Mouse (Mus musculus): Measurements from ENCODE around the gene Marf1.
"Not testable (repeated sequence)": the region's sequence is repeated elsewhere in the genome, so short reads cannot be mapped to it uniquely, and the experiment has no call there.

The Marf1 gene

DNA sequence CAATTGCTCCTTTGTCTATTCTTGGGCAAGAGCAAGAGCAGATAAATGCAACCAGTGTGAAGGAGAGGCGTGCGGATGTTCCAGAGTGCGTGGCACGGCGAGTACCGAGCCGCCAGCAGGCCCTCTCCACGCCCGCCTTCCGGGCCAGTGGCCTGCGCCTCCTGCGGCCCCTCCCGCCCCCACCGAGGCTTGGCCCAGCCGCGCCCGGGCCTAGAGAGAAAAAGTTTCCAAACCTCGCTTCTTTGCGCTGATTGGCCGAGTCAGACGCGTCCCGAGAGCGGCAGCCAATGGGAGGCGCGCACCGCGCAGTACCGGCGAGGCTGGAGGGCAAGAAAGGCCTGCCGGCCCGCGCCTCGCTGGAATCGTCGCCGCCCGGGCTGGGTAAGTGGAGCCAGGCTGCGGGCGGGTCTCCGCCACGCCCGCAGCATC is at the start of gene Marf1, which contains the start of gene Nde1:
Marf1 (minus strand) TSS at position 364 of the 429 bp plus-strand sequence.
Nde1 (plus strand) TSS at position 288 of the 429 bp plus-strand sequence.
- peak; percentile 68 for DNase-seq (ENCODE audit: extremely low spot score, low read depth, low spot score)

DNA sequence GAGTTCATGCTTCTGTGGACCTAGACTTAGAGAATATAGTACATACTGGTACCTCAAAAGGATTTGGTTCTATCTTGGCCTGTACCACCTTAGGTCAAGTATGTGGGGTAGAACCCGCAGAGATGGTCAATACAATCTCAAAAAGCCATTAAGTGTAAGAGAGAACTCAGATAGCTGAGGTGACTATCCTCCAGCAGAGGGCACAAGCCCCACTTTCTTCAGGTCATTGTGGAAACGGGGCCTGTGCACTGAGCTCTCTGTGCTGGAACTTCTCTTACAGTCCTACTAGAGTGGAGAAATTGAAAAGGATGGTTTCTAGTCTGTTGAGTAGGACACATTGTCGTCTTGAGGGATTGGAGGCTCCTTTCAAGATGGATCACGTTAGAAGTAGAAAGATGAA is 35.6 kb upstream of the Marf1 start:
- DNase-seq (ENCODE audit: extremely low spot score, low read depth, low spot score) = no peak

DNA sequence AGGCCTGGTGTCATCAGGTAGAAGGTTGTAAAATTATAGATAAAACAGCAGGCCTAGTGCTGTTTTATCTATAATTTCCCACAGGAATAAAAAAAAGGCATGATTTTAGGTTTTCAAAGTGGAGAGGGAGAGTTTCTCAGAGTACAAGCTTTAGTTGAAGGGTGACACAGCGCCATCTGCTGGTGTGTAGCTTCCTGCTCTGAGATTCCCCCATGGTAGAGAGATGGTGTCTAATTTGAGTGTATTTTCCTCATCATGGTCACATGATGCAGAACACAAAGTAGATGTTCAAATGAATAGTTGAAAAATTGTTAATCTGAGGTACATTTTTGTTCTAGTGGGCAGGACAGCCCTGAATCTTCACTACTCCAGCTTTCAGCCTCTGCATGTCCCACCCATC is 32.3 kb upstream of the Marf1 start:
- peak; percentile 5 for DNase-seq (ENCODE audit: extremely low spot score, low read depth, low spot score)

DNA sequence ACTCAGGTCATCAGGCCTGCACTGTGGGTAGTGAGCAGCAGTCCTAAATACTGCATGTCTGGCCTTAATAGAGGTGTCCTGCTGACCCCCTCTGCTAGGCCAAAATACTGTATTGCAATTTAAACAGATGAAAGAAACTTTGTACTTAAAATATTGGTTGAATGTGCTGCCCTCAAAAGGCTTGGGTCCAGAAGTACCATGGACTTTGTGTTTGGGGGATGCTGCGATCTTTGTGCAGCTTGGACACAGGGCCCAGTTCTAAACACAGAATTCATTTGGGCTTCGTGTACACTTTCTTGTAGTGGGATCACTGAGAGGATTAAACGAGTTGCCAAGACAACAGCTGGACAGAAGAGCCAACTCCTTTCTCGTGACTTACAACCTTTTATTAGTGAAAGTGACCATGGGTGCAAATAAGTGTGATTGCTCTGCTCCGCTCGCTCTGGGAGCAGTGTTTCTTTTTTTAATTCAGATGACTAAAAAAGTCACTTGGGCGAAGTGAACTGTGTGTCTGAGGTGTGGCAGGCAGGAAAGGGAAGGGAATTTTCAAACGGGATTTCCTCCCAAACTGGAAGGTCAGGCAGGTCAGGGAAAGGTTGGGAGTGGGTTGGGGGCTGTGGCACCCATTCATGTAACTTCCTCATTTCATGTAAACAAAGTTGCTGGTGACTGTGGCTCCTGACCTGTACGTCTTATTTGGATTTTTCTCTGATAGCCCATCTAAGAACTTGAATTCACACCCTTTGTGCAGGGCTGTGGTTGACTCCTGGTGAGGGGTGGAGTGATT is 31.2 kb upstream of the Marf1 start:
- DNase-seq (ENCODE audit: extremely low spot score, low read depth, low spot score) = no peak

DNA sequence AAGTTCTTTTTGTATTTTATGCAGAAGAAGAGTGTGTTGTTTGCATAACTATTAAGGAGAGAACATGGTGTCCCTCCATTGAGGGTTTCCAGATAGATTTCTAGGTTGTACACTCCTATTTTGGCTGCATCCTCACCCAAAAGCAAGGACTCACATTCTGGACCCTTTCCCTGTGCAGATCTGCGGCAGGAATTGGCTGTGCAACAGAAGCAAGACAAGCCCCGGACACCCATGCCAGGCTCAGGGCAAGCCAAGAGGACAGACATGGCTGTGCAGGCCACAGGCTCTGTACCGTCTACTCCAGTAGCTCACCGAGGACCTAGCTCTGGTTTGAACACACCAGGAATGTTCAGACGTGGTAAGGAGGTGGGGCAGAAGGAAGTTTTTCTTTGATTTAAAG is 22.4 kb upstream of the Marf1 start:
- no peak for DNase-seq (ENCODE audit: extremely low spot score, low read depth, low spot score)

- no peak for DNase-seq (ENCODE audit: extremely low spot score, low read depth, low spot score)
Observed at GRCm38 (mm10) chr16:14183856-14184255, 20.7 kb upstream of the Marf1 start.

- no peak for DNase-seq (ENCODE audit: extremely low spot score, low read depth, low spot score)
Observed at GRCm38 (mm10) chr16:14182360-14182759, 19.2 kb upstream of the Marf1 start.

DNA sequence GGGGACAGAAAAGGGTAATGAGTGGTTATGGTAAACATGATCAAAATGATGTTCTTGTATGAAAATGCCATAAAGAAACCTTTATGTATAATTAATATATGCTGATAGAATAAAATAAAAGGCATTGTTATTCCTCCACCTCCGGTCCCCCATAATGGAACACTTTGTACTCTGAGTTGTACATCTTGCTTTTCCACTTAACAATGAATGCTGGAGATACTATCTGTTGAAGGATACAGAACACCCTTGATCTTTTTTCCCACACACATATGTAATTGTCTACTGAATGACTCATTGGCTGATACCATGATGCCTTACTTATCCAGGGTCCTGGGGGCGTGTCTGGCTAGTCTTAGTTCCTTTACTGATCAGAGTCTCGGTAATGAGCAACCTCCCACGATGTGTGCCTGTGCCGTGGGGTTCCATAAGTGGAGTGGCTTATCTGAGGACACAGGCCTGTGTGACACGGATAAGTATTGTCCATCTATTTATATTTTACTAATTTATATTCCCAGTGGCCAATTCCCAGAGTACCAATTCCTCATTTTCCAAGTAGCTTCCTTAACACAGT is 17.1 kb upstream of the Marf1 start:
- no peak for DNase-seq (ENCODE audit: extremely low spot score, low read depth, low spot score)

DNA sequence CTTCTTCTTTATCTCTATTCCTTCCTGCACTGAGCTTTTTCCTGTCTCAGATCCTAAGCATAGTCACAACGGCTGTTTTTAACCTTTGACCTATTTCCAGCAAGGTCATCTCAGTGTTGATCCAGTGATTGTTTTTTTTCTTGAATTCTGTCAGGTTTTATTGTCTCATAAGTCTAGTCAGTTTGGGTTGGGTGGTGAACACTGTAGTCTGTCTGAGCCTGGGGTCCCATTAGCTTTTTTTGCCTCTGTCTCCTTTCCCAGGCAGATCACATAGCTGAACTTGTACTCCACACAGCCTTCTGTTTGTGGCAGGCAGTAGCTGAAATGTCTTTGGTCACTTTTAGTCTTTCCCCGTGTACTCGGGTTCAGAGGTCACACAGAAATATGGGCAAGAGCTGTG is 14.9 kb upstream of the Marf1 start:
- DNase-seq (ENCODE audit: extremely low spot score, low read depth, low spot score) = no peak

- no peak for DNase-seq (ENCODE audit: extremely low spot score, low read depth, low spot score)
Observed at GRCm38 (mm10) chr16:14169706-14170105, 6.6 kb upstream of the Marf1 start.

GRCm38 (mm10) chr16:14166490-14166889 is 3.3 kb upstream of the Marf1 start:
- DNase-seq (ENCODE audit: extremely low spot score, low read depth, low spot score) = no peak

GRCm38 (mm10) chr16:14163731-14164130 is 580 bp upstream of the Marf1 start:
- no peak for DNase-seq (ENCODE audit: extremely low spot score, low read depth, low spot score)

DNA sequence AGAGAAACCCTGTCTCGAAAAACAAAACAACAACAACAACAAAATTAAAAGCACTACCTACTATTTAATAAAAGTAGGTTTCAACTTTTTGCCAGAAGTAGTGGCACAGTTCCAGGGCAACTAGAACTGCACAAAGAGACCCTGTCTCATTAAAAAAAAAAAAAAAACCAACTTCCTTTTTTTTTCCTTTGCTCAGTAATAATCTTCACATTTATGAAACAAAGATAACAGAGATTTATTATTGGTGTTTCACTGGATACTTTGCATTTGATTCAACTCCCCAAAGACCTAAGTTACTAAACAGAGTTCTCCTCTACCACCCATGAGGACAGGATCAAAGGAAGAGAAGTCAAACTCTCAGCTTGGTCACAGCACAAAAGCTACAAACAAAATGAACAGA is 2.2 kb downstream of the Marf1 start:
- DNase-seq (ENCODE audit: extremely low spot score, low read depth, low spot score) = no peak

DNA sequence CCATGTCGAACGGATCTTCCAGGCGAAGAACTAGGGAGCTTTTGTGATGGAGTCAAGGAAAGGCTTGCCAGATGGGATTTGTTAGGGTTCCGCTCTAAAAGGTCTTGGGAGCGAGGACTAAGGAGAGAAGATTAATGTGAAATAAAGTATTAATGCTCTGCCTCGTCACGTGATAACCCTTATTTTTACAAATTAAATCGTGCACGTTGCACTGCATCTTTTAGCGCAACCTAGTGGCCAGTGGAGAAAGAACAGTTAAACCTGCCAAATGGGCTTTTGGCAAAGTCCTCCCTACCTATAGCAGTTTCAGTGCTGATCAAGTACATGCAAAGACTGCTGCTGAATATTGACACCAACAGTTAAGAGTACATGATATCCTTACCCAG is 3.4 kb downstream of the Marf1 start:
- peak; percentile 46 for DNase-seq (ENCODE audit: extremely low spot score, low read depth, low spot score)

DNA sequence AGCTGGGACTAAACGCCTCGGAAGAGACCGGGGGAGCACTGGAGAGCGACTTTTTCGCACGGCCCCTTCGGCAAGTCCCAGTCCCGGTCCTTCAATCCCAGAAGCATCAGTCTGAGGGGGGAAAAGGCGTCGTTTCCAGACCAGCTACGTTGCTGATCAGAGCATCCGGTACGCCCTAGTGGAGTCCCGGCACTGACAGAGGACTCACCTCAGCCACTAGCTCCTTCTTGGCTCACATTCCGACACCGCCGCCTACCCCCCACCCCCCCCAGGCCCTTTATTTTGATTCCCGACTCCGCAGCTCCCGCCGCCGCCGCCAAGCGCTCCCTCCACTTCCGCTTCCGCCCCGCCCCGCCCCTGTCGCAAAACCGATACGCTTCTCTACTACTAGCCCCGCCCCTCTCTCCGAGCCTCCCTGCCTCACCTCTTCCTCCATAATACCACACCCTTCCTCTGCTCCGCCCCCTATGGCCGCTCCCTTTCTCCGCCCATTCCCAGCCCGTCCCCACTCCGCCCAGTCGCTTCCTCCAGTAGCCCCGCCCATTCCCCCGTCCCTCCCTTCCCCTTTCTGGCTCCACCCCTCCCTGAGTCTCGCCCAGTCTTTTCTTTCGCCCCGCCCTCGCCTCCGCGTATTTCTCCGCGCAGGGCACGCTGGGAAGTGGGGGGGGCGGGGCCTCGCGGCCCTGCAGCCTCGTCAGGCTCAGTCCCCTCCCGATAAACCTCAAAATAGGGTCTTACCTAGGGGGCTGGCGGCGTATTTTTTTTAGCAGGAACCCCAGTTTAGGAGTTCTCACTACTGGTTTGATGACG is 4.0 kb downstream of the Marf1 start:
- DNase-seq (ENCODE audit: extremely low spot score, low read depth, low spot score) = peak; percentile 90

GRCm38 (mm10) chr16:14158536-14158935 is 4.6 kb downstream of the Marf1 start:
- no peak for DNase-seq (ENCODE audit: extremely low spot score, low read depth, low spot score)

- no peak for DNase-seq (ENCODE audit: extremely low spot score, low read depth, low spot score)
Observed at GRCm38 (mm10) chr16:14156312-14156711, 6.8 kb downstream of the Marf1 start.

DNA sequence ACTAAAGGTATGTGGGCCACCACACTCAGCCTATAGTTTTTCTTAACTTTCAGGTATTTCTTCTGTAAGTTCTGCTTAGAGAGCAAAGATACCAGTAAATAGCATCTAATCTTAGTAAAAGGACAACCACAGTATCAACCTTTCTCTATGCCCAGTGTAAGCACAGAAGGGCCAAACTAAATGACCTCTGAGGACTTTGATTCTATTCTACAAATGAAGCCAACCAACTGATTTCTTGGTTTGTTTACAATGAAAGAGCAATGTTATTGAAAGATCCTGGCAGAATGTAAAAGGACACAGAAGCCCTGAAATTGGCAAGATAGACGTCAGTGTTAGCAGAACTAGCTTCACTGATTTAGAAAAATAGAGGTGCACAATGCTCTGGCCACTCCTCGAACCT is 7.5 kb downstream of the Marf1 start:
- DNase-seq (ENCODE audit: extremely low spot score, low read depth, low spot score) = not testable (repeated sequence)

DNA sequence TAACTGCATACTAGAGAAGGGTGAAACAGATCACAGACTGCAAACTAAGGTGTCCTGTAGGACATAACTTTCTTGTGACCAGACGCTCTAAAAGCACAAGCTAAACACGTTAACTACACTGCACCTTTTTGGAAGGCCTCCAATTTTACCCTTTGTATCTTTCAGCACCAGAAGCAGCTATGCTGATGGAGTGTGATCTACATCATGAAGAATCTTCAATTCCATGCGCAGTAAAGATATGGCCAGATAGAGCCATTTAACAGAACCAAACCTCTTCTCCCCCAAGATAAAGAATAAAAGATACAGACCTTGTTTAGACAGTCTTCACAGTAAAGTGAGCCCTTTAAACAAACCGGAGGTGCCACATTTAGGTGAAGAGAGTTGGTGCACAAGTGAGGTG is 11.4 kb downstream of the Marf1 start:
- DNase-seq (ENCODE audit: extremely low spot score, low read depth, low spot score) = no peak

DNA sequence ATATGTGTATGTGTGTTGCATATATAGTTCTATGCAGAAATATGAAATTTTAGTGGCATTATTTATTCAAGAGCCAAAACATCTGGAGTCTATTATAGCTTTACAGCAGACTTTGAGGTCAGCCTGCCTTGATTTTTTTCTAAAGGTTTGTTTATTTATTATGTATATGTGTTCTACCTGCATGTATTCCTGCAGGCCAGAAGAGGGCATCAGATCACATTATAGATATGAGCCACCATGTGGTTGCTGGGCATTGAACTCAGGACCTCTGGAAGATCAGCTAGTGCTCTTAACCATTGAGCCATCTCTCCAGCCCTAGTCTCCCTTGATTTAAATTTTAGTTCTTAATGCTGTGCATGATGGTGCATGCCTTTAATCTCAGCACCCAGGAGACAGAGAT is 15.4 kb downstream of the Marf1 start:
- DNase-seq (ENCODE audit: extremely low spot score, low read depth, low spot score) = no peak

DNA sequence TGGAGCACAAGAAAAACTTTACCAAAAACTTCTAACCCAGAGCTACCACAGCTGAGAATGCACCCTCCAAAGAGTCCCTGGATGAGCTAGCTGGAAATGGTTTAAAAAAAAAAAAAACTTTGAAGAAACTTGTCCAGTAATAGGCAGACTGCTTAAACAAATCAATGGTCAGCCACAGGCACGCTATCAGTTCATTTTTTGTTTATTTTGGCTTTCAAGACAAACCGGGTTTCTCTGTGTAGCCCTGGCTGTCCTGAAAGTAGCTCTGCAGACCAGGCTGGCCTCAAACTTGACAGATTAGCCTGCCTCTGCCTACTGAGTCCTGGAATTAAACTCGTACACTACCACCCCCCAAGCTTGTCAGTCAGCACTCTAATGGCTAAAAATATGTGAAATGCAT is 19.9 kb downstream of the Marf1 start:
- DNase-seq (ENCODE audit: extremely low spot score, low read depth, low spot score) = no peak

DNA sequence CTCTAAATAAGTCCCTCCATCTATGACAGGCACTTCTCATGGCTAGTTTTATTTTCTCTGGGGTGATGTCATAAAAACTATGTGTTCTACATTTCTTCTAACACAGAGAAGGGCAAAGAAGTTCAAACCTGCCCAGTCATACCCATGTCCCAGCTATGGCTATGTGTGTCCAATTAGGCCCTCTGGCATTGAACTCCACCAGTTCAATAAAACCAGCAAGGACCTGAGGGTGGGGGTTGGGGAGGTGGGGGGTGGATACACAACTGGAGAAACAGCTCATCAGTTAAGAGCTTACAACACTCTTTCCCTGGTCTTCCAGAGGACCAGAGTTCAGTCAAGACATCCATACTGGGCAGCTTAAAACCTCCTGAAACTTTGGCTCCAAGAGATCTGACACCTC is 24.0 kb downstream of the Marf1 start:
- DNase-seq (ENCODE audit: extremely low spot score, low read depth, low spot score) = no peak

All from hindlimb bud, embryonic 11.5 days (tissue).